In the genomic region with DNA sequence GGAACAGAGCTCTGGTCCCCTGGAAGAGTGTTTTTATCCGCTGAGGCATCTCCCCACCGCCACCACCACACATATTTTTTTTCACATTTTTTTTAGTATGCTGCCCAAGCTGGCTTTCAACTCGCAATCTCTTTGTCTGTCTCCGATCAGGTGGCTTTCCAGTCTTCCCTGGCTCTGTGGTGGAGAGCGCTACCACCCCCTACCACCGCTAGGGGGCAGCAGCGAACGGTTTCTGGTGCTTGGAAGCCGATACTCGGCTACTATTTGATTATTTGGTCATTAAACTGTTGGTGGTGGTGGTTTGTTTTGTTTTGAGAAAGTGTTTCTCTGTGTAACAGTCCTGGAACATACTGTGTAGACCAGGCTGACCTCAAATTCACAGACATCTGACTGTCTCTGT, we compare ENCODE assay signal across 9 mouse cellular contexts. TPM values are rescaled to one million over a fixed set of nuclear protein-coding genes. Genes with fewer than 3 reads are reported as not detected.
A peak's percentile ranks its signal among the peaks of the same experiment; 100 is the strongest.
DNase-seq lines count a peak whose midpoint lies in the region; TF ChIP-seq lines count a peak whose summit lies in the region.
"Had no signal": no experiment of that assay in that cellular context is flagged by ENCODE, and none has a peak within 500 bp of the region (broad histone marks: within the 10 kb centered on the region; RNA-seq: fewer than 3 reads in every experiment).

No protein-coding gene starts in this region.

- TF ChIP-seq POLR2A in olfactory bulb, adult 2 months (IDR thresholded peaks at IDR 0.05; ENCODE audit: insufficient read depth, low read depth, low read length), result no peak

- no peak overlapping the region for H3K27ac ChIP-seq in gastrocnemius, adult 2 months
- no peak overlapping the region for H3K27ac ChIP-seq in olfactory bulb, adult 2 months (ENCODE audit: insufficient read depth, low read depth, low read length)
- H3K27ac ChIP-seq: neural tube, embryonic 13.5 days had no signal

- 17% methylated on average over 10 of the region's 10 CpGs for WGBS in olfactory bulb, adult 2 months

- TF ChIP-seq CTCF in gastrocnemius, adult 2 months (IDR thresholded peaks at IDR 0.05), result peak; percentile 75
- peak; percentile 54; the same call in 1 of the 2 replicates for TF ChIP-seq CTCF in olfactory bulb, adult 2 months (IDR thresholded peaks at IDR 0.05; ENCODE audit: insufficient read depth, low read depth, low read length)

- peaks cover 17% of the 10 kb centered on the region for H3K4me1 ChIP-seq in olfactory bulb, adult 2 months (ENCODE audit: control insufficient read depth, insufficient read depth, low read length)
- H3K4me1 ChIP-seq: neural tube, embryonic 13.5 days had no signal

- H3K4me3 ChIP-seq in gastrocnemius, adult 2 months, result no peak overlapping the region
- no peak overlapping the region for H3K4me3 ChIP-seq in olfactory bulb, adult 2 months (ENCODE audit: insufficient read depth, low read depth, low read length)
- H3K4me3 ChIP-seq: neural tube, embryonic 13.5 days had no signal

- intact Hi-C loops in gastrocnemius, adult 2 months (cut with DNase I), result no loop called here
- intact Hi-C loops in gastrocnemius, postnatal 14 days (cut with DNase I; ENCODE audit: low total_unique reads), result loop anchor here (10.0 kb wide), 1 partner anchor 283 kb away; no protein-coding TSS in a partner anchor

- peak; percentile 37 for DNase-seq in gastrocnemius, adult 2 months
- no peak for DNase-seq in gastrocnemius, postnatal 14 days
- peak; percentile 33 for DNase-seq in ovary, postnatal 36 days (ENCODE audit: low spot score)
- no peak for DNase-seq in ovary, postnatal 14 days (ENCODE audit: low spot score)
- peak; percentile 62 to 73 for DNase-seq in cerebellum, postnatal 14 days
- peak; percentile 64 to 65 for DNase-seq in kidney, postnatal 4 days
- no peak for DNase-seq in T-cell, adult 2 months (ENCODE audit: low spot score)

RNA-seq across cellular contexts. Expression of a gene that starts 18.7 kb away (rescaled TPM):
- total RNA-seq in gastrocnemius, adult 2 months (2021), result not detected
- total RNA-seq in gastrocnemius, postnatal 14 days (2021), result 10 to 100 TPM; 11.0 to 12.6 TPM
- polyA plus RNA-seq in olfactory bulb, adult 2 months (2012; ENCODE audit: insufficient read depth, insufficient read length, low replicate concordance, missing spikeins), result not detected in 2 replicates

RNA-seq across cellular contexts. Expression of a gene that starts 27.1 kb away (rescaled TPM):
- 100 to 1,000 TPM in 1 of 2 experiments, 10 to 100 TPM in 1; 97.9 to 110 TPM for total RNA-seq in gastrocnemius, adult 2 months (2021)
- 100 to 1,000 TPM in 1 of 2 experiments, 10 to 100 TPM in 1; 78.4 to 112 TPM for total RNA-seq in gastrocnemius, postnatal 14 days (2021)
- polyA plus RNA-seq in olfactory bulb, adult 2 months (2012; ENCODE audit: insufficient read depth, insufficient read length, low replicate concordance, missing spikeins), result 54.9 and 212 TPM in 2 replicates

Comparison
In these comparisons a context has a peak if more than half of its experiments do, and no peak if none do; other contexts are left out.
1. DNase-seq: peak in gastrocnemius, adult 2 months (single experiment), ovary, postnatal 36 days (single experiment), cerebellum, postnatal 14 days (2 of 2) and kidney, postnatal 4 days (2 of 2); none in gastrocnemius, postnatal 14 days (single experiment), ovary, postnatal 14 days (single experiment) and T-cell, adult 2 months (single experiment).
2. RNA of a gene that starts 18.7 kb away (total RNA-seq): 11.0 to 12.6 TPM in gastrocnemius, postnatal 14 days; not detected in gastrocnemius, adult 2 months; every median in the first group is over 10 times any median in the second.